Mouse (Mus musculus) erythroblast, adult 5-6 weeks (primary cell): ENCODE data around the gene Kri1. TPM values are rescaled to one million over a fixed set of nuclear protein-coding genes. Genes with fewer than 3 reads are reported as not detected.
"Not testable (repeated sequence)": the region's sequence is repeated elsewhere in the genome, so short reads cannot be mapped to it uniquely, and the experiment has no call there.

Source experiments
- ATAC-seq: replicated peaks from 2 replicates; pipeline ENCODE4 v1.8.0; 2016; ENCODE audit warnings: moderate number of reproducible peaks, mild to moderate bottlenecking, moderate TSS enrichment, inconsistent platforms; ENCODE audit not compliant: poor library complexity, low FRiP score, severe bottlenecking
- total RNA-seq, 2 experiments: library from RNA; stranded (forward) in 1 of 2; stranded (reverse) in 1 of 2; fragments of 150-400 nt in 1 of 2; fragments of 200-764, 138-1000 nt in 1 of 2; gene quantifications; 2 replicates each; pipeline versions ENCODE4 v1.2.3 to v1.2.4; 2015 to 2017; ENCODE audit warnings: low replicate concordance in 2 of 2

Kri1 gene
- total RNA-seq, 2 experiments from 2014 or later = 22.3 to 26.7 TPM

GRCm38 (mm10) chr9:21318792-21319191 lies 31.0 kb upstream of the Kri1 start:
- no peak for ATAC-seq

GRCm38 (mm10) chr9:21316696-21317095 lies 28.9 kb upstream of the Kri1 start:
- no peak for ATAC-seq

GRCm38 (mm10) chr9:21315421-21315820 lies 27.7 kb upstream of the Kri1 start:
- ATAC-seq = no peak

- peak; percentile 52; the same call in 1 of the 2 replicates for ATAC-seq
These were observed 26.8 kb upstream of the Kri1 start for GRCm38 (mm10) chr9:21314367-21315140.

- peak; percentile 88 for ATAC-seq
These were observed 25.6 kb upstream of the Kri1 start for GRCm38 (mm10) chr9:21313394-21313793.

GRCm38 (mm10) chr9:21312134-21312533 lies 24.4 kb upstream of the Kri1 start, which contains the start of gene Ap1m2:
Gene Ap1m2 (minus strand): TSS chr9:21312337.
- ATAC-seq = no peak

- ATAC-seq = no peak
These were observed 23.9 kb upstream of the Kri1 start for GRCm38 (mm10) chr9:21311695-21312094.

GRCm38 (mm10) chr9:21309150-21309741 lies 21.5 kb upstream of the Kri1 start:
- ATAC-seq = peak; percentile 69

- no peak for ATAC-seq
These were observed 17.3 kb upstream of the Kri1 start for GRCm38 (mm10) chr9:21305065-21305464.

GRCm38 (mm10) chr9:21299014-21299413 lies 11.2 kb upstream of the Kri1 start:
- 0 out of 2 replicates have a peak, but pooled peaks have one; percentile 24 for ATAC-seq

GRCm38 (mm10) chr9:21292271-21292670 lies 4.5 kb upstream of the Kri1 start:
- ATAC-seq = no peak

GRCm38 (mm10) chr9:21291868-21292267 lies 4.1 kb upstream of the Kri1 start:
- not testable (repeated sequence) for ATAC-seq

- ATAC-seq = peak; percentile 76
These were observed 3.4 kb upstream of the Kri1 start, which contains the start of gene Cdkn2d for GRCm38 (mm10) chr9:21291022-21291787. Gene Cdkn2d (minus strand): TSS chr9:21291407.

- peak; percentile 26 for ATAC-seq
These were observed 2.8 kb upstream of the Kri1 start for GRCm38 (mm10) chr9:21290589-21290988.

GRCm38 (mm10) chr9:21289337-21289671 lies 1.5 kb upstream of the Kri1 start:
- ATAC-seq = no peak

GRCm38 (mm10) chr9:21288404-21289336 lies 901 bp upstream of the Kri1 start:
- no peak for ATAC-seq

- ATAC-seq = no peak
These were observed 1.0 kb downstream of the Kri1 start for GRCm38 (mm10) chr9:21286753-21287152.

GRCm38 (mm10) chr9:21283994-21284393 lies 3.8 kb downstream of the Kri1 start:
- ATAC-seq = no peak

GRCm38 (mm10) chr9:21283591-21283990 lies 4.2 kb downstream of the Kri1 start:
- no peak for ATAC-seq

- no peak for ATAC-seq
These were observed 10.0 kb downstream of the Kri1 start for GRCm38 (mm10) chr9:21277776-21278175.
